Mouse (Mus musculus) adrenal gland, postnatal 4 days (tissue): ENCODE measurements around the gene Frzb. TPM values are rescaled to one million over a fixed set of nuclear protein-coding genes. Genes with fewer than 3 reads are reported as not detected.
"Not testable (repeated sequence)": the region's sequence is repeated elsewhere in the genome, so short reads cannot be mapped to it uniquely, and the experiment has no call there.

Experiments
- DNase-seq, 2 experiments: peaks; one replicate each; pipeline ENCODE4 v3.0.0; 2021 to 2022; ENCODE audit warnings: low spot score in 2 of 2, mixed read lengths in 2 of 2
- long read RNA-seq, 2 experiments: library from polyadenylated mRNA; stranded (forward); transcript quantifications; one replicate each; pipeline ENCODE4 v2.0.0; 2021
- total RNA-seq, 2 experiments: library from RNA; stranded (reverse); gene quantifications; 2 replicates each; pipeline ENCODE4 v1.2.3; 2021

Gene Frzb
- 10 to 100 TPM; 64.2 to 68.4 TPM for total RNA-seq
- long read RNA-seq, experiment 1, transcript Frzb-201 (6 exons, 3,149 nt), result major isoform, 43 of 49 reads
- long read RNA-seq, experiment 1, partial matches to known transcripts, result 1 of 49 reads
- long read RNA-seq, experiment 1, other reads (novel, unspliced or antisense), result 5 of 49 reads
- long read RNA-seq, experiment 2, transcript Frzb-201 (6 exons, 3,149 nt), result major isoform, 94 of 107 reads
- long read RNA-seq, experiment 2, partial matches to known transcripts, result 0 of 107 reads
- long read RNA-seq, experiment 2, other reads (novel, unspliced or antisense), result 13 of 107 reads

DNA sequence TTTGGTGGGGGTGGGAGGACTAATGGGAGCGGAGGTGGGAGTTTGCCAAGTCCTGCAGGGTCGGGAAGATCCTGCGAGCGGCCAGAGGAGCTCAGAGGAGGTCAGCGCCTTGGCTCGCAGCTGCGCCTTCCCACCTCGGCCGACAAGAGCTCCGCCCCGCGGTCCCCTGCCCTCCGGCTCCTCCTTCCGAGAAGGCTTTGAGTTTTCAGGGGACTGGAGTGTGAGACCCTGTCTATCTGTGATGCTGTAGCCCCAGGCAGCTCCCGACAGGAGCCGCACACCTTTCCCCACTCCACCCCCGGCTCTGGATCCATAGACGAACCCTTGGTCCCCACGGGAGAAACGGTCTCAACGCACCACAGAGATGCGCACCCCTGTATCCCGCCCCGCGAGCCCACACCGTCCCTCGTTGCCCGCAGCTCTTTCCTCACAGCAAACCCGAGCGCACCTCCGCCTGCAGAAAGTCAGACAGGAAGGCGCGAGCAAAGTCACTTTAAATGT is at the start of gene Frzb:
Gene Frzb (minus strand): TSS at position 335 of the 501 bp plus-strand sequence.
- peak; percentile 13 to 19 for DNase-seq

DNA sequence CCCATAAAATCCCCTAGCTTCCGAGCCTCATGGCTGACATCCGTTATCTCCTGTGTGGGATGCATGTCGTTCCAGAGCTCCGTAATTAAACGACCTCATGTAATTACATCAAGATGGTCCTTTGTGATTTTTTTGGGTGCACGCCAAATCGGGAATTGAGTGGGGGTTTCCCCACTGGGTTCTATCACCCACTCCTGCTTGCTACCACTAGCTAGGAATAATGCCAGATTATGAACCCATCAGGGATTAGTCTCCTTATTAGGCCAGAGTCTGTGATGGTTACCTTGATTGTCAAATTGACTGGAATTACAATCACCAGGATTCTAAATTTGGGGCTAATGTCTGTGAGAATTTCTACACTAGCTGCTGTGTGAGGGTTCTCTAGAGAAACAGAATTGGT is 47.9 kb upstream of the Frzb start:
- DNase-seq, result not testable (repeated sequence)

DNA sequence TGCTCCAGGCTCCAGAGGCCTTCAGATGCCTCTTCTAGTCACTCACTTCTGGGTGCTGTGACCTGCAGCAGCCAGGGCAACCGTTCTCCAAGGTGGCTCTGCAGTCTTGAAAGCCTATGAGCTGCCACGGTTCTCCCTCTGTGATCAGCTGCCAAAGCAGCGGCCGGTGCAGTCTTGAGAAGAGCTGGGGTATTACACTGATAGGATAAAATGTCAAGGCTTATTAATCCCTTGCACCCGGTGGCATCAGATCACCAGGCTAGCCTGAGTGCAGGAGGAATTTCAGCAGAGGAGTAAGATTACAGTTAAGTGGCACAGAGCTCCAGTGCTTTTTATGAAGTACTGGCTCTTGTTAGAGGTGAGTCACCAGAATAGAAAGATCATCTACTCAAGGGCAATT is 39.4 kb upstream of the Frzb start:
- peak in 1 of 2 experiments; percentile 28 for DNase-seq

DNA sequence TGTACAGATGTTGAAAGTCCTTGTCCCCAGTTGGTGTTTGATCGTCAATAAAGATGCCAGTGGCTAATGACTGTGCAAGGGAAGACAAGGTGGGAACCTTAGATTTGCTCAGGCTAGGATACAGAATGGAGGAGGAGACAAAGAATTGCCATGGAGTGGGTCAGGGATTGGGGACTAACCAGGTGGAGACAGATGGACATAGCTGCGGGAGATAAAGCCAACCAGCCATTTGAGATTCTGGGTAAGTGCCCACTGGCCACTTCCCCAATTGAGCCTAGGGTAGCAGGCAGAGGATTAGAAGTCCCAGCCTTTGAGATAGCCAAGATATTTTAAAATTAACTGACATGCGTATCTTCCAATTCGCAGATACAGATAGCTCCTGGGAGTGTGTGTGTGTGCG is 37.5 kb upstream of the Frzb start:
- no peak for DNase-seq

DNA sequence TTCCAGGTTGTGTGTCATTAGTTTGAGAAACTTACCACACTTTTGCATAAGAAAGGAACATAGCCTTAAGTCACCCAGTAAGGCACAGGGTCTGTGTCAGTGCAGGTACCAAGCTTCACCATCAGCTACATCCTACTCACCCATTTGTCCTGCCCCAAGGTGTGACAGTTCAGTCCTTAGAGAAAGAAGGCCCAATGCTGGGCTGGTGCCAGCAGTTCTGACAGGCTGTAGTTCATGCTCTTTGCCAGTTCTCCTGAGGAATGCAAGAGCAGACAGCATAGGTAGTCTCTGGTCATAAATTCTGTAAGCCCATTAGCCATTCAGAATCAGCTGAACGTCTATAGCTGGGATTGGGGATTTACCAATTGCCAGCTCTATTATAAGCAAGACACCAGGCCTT is 28.4 kb upstream of the Frzb start:
- no peak for DNase-seq

DNA sequence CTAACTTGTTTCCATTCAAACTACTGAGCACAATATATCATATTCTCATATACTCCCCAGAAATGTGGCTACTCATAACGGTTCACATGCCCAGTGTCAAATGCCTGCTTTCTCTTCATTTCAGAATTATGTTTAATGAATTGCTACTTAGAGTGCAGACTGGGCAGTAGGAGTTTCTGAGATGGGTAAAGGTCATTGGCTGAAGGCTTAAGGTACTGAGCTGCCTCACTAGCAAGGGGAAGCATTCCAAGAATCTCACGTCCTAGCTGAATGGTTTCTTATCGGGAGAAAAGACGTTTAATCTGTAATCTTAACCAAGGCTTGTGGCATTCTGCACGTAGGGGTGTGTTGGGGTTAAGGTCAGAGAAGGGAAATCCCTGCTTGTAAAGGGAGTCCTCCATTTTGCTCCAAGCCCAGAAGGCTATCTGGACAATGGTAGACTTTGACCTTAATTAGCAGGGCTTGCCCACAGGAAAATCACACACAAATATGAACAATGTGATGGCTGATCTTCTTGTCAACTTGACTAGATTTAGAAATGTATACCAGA is 26.9 kb upstream of the Frzb start:
- DNase-seq, result no peak

DNA sequence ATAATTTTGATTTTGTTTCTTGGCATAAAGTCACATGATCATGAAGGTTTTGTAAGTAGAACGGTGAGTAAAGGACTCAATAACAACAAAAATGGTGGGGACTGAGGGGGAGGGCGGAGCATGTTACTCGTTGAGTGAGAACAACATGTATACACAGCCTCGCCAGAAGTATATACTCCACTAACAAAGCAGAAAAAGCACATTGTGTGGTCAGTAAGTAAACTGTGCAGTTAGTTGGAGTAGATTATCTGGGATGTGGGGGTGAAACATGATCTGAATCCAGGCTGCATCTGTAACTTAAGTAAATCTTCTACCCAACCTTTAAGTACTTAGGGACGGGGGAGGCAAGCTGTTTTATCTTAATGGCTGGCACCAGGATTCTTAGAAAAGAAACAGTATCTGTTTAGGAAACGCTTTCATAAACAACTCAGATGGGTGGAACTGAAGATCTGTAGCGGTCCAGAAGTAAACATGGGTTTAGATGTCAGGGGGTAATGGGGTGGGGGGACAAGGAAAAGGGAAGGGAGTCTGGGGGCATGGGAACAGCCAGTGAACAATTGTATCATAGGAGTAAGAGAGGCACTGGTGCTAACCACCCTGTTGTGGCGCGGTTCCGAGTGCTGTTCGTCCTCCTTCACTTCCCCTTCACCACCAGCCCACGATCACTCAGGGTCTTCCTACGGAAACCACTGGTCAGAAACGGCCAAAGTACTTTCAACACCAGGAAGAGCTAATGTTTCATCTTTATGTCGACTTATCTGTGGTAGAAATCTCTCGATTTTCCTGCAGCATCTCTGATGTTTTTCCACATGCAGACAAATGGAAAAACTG is 18.8 kb upstream of the Frzb start:
- no peak for DNase-seq

DNA sequence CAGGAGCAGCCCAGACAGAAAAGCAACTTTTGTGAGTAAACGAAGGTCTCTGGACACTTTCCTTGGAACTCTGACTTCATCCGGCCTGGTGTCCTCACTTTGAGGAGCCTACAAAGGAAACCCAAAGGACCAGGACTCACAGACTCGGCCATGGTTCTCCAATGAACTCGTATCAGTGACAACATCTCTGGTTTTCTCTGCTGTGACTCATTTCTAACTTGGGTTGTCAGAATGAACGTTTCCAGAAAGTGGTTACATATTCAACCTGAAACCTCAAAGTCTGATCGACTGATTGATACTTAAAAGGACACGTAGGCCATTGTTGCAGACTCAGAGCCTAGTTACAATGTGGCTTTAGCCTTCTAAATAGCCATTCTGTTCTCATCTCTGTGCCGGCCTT is 14.4 kb upstream of the Frzb start:
- no peak for DNase-seq

DNA sequence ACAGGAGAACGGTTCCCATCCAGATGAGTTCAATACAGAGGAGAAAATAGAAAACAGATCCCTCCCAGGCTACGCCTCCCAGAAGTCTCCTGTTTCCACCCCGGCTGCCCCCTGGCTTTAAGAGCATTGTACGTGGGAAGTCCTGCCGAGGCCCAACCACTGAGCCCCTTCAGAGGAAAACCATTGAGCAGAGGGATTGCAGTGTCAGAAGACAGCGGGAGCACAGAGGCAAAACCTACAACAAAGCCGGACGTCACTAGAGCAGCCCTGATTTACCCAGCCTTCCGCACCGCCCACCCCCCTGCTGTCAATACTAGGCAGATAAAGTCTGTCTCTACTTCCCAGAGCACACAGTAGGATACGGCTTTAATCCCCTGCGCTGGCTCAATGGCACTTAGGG is 806 bp upstream of the Frzb start:
- DNase-seq, result no peak

DNA sequence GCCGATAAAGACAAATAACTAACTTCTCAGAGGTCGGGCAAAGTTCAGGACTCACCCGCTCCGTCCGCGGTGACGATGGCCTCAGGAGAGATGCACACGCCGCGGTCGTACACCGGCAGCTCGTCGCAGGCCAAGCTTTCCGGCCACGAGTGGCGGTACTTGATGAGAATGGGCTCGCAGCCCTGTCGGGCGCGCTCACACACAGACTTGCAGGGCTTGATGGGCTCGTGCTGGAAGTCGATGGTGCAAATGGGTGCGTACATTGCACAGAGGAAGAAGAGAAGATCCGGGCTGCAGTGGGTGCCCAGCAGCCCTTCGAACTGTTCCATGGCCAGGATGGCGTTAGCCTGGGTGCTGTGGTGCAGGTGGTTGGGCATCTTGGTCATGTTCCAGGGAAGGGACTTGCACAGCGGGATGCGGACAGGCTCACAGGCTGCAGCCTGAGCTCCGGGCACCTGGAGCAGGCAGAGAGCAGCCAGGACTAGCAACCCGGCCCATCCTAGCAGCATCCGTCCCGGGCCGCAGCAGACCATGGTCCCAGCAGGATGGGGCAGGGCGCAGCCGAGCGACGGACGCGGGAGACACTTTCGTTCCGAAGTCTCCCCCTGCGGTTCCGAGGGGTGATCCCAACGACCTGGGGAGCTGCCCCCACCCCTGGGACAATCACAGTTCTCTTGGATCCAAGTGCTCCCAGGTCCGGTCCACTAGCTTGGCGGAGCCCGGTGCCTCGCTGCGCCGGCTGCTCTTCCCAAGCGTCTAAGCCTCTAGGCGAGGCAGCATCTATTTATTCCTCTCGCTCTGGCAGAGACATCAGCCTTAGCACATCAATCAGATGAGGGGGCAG is 895 bp downstream of the Frzb start:
- peak in 1 of 2 experiments; percentile 9 for DNase-seq

DNA sequence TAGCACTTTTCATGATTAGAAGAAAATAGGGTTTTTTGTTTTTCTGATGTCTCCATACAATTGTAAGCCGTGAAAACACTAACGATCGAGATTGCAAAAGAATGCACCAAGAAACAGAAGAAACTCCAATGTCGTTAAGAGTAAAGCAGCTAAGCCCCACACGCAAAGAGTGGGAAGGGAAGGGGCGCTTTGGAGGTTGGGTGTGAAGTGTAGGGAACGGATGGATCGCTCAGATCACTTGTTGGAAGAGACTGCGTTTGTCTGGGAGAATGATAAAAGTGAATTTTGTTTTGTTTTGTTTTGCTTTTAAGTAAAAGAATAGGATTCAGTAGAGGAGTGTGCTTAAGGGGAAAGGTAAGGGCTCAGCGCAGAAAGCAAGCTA is 1.5 kb downstream of the Frzb start:
- no peak for DNase-seq

DNA sequence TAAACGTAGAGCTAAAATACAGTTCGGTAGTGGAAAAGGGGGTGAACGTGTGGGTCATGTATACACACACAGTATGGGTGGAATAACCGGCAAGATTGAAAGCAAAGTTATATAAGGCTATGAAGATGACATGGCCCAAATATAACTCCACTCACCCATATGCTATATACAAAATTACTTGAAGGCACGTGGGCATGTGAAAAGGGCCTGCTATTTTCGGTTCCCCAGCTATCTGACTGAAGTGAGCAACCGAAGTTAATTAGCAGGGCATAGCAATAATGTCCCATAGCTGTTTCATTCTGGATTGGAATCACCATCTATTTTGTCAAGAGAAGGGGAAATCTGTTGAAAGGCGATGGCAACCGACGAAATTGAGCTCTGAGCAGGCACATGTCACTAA is 1.9 kb downstream of the Frzb start:
- DNase-seq, result no peak

DNA sequence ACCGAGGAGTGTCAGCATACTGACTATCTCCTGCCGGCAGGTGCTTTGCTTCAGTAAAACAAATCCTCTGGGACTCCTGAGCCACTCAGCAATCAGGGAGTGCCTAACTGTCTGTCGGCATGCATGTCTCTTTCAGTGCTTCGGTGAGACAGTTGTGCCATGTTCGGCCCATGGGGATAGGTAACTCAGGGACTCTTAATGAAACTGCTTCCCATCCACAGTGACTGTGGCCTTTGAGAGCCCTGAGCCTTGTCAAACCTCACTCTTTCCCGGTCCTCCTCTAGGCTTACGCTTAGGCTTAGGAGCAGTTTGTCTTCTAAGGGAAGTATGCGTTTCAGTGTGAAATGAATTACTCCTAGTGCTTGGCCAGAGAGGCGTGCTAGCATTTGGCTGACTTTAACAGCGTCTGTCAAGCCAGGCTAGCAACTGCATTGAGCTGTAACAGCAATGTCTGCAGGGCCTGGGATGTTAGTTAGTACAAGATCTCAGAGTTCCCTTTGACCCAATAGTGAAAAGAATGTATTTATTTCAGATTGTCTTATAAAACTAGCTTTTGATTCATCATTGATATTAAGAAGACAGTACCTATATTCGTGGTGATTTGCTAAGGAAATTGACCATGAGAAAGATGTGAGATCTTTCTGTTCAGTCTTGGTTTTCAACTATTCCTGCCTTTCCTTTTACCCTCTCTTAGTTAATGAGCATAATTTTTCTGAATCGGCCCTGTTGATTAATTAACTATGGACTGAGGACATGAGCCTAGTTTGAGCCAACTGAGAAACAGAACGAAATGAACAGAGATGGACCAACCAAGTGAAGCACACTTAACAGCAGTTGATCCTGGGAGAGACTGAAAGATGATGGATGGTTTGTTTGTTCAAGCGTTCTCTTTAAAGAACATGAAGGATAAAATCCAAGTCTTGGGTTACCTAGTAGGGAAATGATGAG is 2.7 kb downstream of the Frzb start:
- DNase-seq, result no peak

DNA sequence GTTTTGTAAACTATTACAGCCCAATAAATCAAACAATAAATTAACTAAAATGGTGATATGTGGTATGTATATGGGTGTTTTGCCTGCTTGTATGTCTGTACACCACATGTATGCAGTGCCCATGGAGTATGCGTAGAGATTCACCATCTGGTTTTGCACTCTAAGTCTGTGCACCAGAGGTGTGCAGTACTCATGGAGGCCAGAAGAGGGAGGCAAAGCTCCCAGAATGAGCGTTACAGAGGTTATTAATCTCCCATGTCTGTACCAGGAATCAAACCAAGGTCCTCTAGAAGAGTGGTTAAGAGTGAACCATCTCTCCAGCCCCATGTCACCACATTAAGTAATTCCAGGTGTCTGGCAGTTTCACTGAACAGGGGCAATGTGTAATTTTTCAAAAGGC is 3.5 kb downstream of the Frzb start:
- no peak for DNase-seq

DNA sequence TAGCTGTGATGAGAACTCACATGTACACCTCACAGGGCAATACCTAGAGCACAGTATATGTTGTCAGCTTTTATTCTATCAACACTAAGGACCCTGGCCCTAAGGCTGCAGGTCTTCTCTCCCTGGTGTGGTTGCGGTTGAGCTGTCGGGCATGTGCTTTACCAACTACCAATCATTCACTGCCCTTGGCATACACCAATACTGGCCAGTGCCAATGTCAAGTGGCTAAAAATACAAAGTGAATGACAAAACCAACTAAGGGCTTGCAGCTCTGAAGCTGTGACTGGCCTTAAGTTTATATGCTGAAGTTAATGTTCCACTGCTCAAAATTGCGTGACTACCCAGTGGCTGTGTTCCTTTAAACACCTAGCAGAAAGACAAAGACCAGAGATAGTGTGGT is 6.0 kb downstream of the Frzb start:
- no peak for DNase-seq

DNA sequence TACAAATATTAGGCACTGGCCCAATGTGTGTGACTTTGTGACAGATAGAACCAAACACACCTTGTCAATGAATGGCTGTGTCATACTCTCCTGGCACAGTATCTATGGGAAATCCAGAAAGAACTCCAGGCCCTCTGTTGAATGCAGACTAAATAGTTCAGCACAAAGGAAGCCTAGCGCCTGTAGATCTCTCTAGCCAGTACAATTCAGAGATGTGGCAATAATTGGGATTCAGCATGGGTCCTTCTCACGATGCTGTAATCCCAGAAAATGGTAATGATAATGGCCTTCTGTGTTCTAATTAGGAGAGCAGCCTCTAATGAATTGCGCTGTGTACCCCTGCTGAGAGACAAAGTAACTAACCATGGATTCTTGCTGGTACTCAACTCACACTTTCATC is 8.6 kb downstream of the Frzb start:
- DNase-seq, result no peak

DNA sequence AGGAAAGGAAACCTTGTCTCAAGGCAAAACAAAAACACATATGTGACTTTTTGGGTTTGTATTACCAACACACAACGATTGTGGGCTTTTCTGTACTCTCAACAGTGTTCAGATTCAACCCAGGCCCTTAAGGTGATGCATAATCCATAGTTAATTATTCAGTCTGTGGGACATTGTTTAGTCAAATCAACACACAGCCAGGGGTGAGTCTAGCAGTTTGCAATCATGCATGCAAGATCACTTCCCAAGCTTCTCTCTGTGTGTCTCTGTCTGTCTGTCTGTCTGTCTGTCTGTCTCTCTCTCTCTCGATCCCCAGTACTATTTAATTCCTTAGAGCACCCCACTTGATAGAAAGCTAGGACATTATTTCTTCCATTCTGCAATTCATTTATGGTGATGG is 10.0 kb downstream of the Frzb start:
- DNase-seq, result no peak

DNA sequence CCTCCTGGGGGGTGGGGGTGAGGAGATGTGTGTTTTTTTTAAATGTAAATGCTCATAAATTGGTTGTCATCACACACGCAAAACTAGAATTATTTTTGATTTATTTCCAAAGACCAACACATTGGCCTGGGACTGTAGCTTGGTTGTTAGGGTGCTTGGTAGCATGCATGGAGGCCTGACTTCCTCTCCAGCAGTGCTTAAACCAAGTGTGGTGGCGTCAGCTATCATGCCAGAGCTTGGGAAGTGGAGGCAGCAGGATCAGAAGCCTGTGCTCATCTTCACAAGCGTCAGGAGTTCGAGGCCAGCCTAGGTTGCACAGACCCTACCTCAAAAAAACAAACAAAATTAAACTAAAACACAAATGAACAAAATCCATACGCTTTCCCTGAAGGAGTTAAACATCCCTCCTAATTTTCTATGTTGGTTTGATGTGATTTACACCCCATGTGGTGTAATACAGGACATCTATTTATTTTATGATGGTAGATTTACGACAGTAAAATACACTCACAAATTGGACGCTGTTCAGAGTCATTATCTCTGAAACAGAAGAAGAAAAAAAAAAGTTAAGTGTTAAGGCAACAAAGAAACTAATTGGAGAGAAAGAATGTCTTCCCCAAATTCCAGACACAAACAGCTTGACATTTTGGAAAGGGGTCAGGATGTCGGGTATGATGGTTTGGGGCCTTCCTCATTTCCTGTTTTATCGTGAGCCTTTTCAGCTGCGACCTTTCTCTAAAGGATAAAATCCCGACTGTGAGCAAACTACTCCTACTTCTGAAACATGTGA is 12.4 kb downstream of the Frzb start:
- DNase-seq, result no peak

DNA sequence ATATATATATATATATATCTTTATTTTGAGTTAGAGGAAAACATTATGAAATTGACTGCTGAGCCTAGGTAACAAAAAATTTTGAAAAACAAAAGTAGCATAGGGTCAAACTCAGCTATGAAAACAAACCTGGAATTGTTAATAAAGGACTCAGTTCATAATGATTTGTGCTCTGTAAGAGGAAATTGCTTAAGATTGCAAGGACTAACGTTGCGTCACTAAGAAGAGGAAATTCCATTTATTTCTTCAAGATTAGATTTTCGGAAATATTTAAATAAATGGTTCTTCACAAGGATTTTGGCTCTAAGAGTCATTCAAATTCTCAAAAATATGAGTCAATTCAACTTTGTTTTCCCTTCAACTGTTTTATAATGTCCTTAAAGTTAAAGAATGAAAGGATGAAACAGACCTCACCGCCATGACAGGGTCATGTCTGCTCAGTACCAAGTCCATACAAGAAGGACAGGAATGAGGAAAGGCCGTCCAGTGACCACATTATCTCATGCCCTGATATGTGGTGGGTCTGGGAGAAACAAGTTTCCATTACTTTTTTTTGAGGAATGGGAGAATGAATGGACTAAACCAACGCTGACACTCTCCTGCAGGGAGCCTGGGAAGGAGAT is 14.1 kb downstream of the Frzb start:
- no peak for DNase-seq
